Mouse (Mus musculus) intestine, postnatal 0 days (tissue): ENCODE data around the gene Vmn1r172. TPM values are rescaled to one million over a fixed set of nuclear protein-coding genes. Genes with fewer than 3 reads are reported as not detected.
"Not testable (repeated sequence)": the region's sequence is repeated elsewhere in the genome, so short reads cannot be mapped to it uniquely, and the experiment has no call there.

Experiments
- ATAC-seq: fragments of 200-750 bp; cut with Nextera tagmentation; 2 replicates; pipeline ENCODE4 v1.8.0; 2017; ENCODE audit warnings: mild to moderate bottlenecking, moderate TSS enrichment, moderate library complexity
- H3K27ac ChIP-seq: fragments of 300-500 bp; sonication (generic); 2 replicates; pipeline ENCODE4 v1.5.1; 2014; ENCODE audit warnings: mild to moderate bottlenecking, low read depth, low read length, moderate library complexity
- H3K27me3 ChIP-seq: fragments of 300-500 bp; sonication (generic); replicated peaks from 2 replicates; pipeline ENCODE4 v1.6.1; 2014; ENCODE audit warnings: low read length, mixed read lengths; ENCODE audit not compliant: control insufficient read depth, insufficient read depth
- H3K36me3 ChIP-seq: fragments of 300-500 bp; sonication (generic); 2 replicates; pipeline ENCODE4 v1.6.1; 2014; ENCODE audit warnings: mild to moderate bottlenecking, moderate library complexity; ENCODE audit not compliant: control insufficient read depth, insufficient read depth
- H3K4me1 ChIP-seq: fragments of 300-500 bp; sonication (generic); replicated peaks from 2 replicates; pipeline ENCODE4 v1.6.1; 2014; ENCODE audit warnings: antibody characterized with exemption, low read length, mixed read lengths; ENCODE audit not compliant: control insufficient read depth, insufficient read depth
- H3K4me2 ChIP-seq: fragments of 300-500 bp; sonication (generic); replicated peaks from 2 replicates; pipeline ENCODE4 v1.6.1; 2014; ENCODE audit warnings: low read depth, mild to moderate bottlenecking, moderate library complexity
- H3K4me3 ChIP-seq: fragments of 300-500 bp; sonication (generic); 2 replicates; pipeline ENCODE4 v1.5.1; 2014; ENCODE audit warnings: low read depth, low read length
- H3K9ac ChIP-seq: fragments of 300-500 bp; sonication (generic); 2 replicates; pipeline ENCODE4 v1.6.1; 2014; ENCODE audit warnings: mild to moderate bottlenecking, low read depth, low read length
- H3K9me3 ChIP-seq: fragments of 300-500 bp; sonication (generic); 2 replicates; pipeline ENCODE4 v1.6.1; 2016; ENCODE audit warnings: mixed run types; ENCODE audit not compliant: control insufficient read depth
- CTCF ChIP-seq: sonication (generic); IDR thresholded peaks from 2 replicates; pipeline ENCODE4 v1.5.1; 2016; ENCODE audit warnings: low read depth, mild to moderate bottlenecking, control low read depth, antibody characterized with exemption, moderate library complexity
- WGBS: fragments of 180-500 bp; shearing (Covaris S2); extraction: QIAGEN DNeasy Blood & Tissue Kit; methylation state at CpG from one replicate; pipeline ENCODE4 v1.1.7; 2014; 5-methylcytosine and 5-hydroxymethylcytosine counted together
- polyA plus RNA-seq: library from polyadenylated mRNA; unstranded; fragments of >200 nt; fragmentation: Nextera tagmentation; extraction: Ambion mirVana; gene quantifications from 2 replicates; pipeline ENCODE4 v1.2.1, GENCODE M21; 2015

Gene Vmn1r172
- polyA plus RNA-seq: not detected in 2 replicates

DNA sequence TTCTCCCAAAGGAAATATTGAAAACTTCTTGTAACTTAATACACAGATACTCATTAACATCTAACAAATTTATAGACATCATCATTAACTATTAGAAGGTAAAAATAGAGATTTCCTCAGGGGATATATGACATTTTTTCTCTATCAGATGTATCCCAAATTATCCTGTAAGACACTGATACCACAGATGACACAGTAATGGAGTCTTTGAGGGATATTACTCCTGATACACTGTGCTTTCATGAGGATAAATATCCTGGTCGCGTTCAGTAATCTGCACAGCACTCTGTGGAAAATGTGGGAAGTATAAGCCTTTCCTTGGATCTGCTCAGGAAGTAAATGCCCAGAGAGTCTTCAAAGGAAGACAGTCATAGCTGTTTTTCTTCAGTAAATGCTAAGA is at the start of gene Vmn1r172:
TSS of gene Vmn1r172 (plus strand) at position 301 of the 400 bp plus-strand sequence.
- ATAC-seq: no peak
- no peak for TF ChIP-seq CTCF
- Histone ChIP-seq H3K4me2 (no peak within 1 kb of the TSS), H3K27ac (no peak within 1 kb of the TSS), H3K4me1 (no peaks in the 10 kb centered on the region), H3K9ac (no peak within 1 kb of the TSS), H3K27me3 (no peaks in the 10 kb centered on the region), H3K9me3 (no peaks in the 10 kb centered on the region), H3K4me3 (no peak within 1 kb of the TSS), H3K36me3 (no peaks in the 10 kb centered on the region)
- WGBS: 72% methylated on average over 2 of the region's 2 CpGs

- Histone ChIP-seq H3K4me2 (no peak within 1 kb of the TSS), H3K9ac (no peak within 1 kb of the TSS), H3K27ac (no peak within 1 kb of the TSS), H3K4me1 (no peaks in the 10 kb centered on the region), H3K9me3 (no peaks in the 10 kb centered on the region), H3K4me3 (no peak within 1 kb of the TSS), H3K27me3 (no peaks in the 10 kb centered on the region), H3K36me3 (no peaks in the 10 kb centered on the region)
- no peak for TF ChIP-seq CTCF
- no peak for ATAC-seq
Observed at GRCm38 (mm10) chr7:23630422-23630821, 27.7 kb upstream of the Vmn1r172 start, which contains the start of gene Vmn1r171. TSS of gene Vmn1r171 (plus strand) at chr7:23630722.

GRCm38 (mm10) chr7:23700403-23700802 is 42.3 kb downstream of the Vmn1r172 start, which contains the start of gene Vmn1r173:
TSS of gene Vmn1r173 (plus strand) at chr7:23700703.
- H3K9ac ChIP-seq, H3K4me3 ChIP-seq, H3K9me3 ChIP-seq, H3K27me3 ChIP-seq, ATAC-seq, H3K27ac ChIP-seq, H3K4me2 ChIP-seq, H3K36me3 ChIP-seq, H3K4me1 ChIP-seq: not testable (repeated sequence)
- WGBS: 35% methylated on average over 1 of the region's 1 CpGs

Other genes starting within 250 kb of the Vmn1r172 start
- gene Vmn1r167, start 151.1 kb upstream of the Vmn1r172 start, polyA plus RNA-seq: not detected in 2 replicates
- not detected in 2 replicates for gene Vmn1r168, start 118.6 kb upstream of the Vmn1r172 start, polyA plus RNA-seq
- gene Vmn1r169, start 82.8 kb upstream of the Vmn1r172 start, polyA plus RNA-seq: not detected in 2 replicates
- not detected in 2 replicates for gene Vmn1r170, start 52.1 kb upstream of the Vmn1r172 start, polyA plus RNA-seq
- not detected in 2 replicates for gene Vmn1r171, start 27.6 kb upstream of the Vmn1r172 start, polyA plus RNA-seq
- gene Vmn1r173, start 42.4 kb downstream of the Vmn1r172 start, polyA plus RNA-seq: not detected in 2 replicates
- gene Vmn1r174, start 94.0 kb downstream of the Vmn1r172 start, polyA plus RNA-seq: not detected in 2 replicates
- gene Vmn1r175, start 152.3 kb downstream of the Vmn1r172 start, polyA plus RNA-seq: not detected in 2 replicates
- gene Vmn1r176, start 179.1 kb downstream of the Vmn1r172 start, polyA plus RNA-seq: not detected in 2 replicates
- gene Vmn1r177, start 208.1 kb downstream of the Vmn1r172 start, polyA plus RNA-seq: not detected in 2 replicates
- not detected in 2 replicates for gene Vmn1r178, start 233.7 kb downstream of the Vmn1r172 start, polyA plus RNA-seq